Mouse (Mus musculus) brain, embryonic 14.5 days (tissue): ENCODE results near the gene Tnpo2.

Source experiments
- CTCF ChIP-seq: fragments of 200-500 bp; IDR thresholded peaks from 2 replicates; pipeline ENCODE4 v1.5.1; 2012; ENCODE audit warnings: inconsistent platforms, mild to moderate bottlenecking, moderate library complexity, borderline replicate concordance; ENCODE audit not compliant: insufficient read depth, insufficient read length; ENCODE audit errors: extremely low read depth
- POLR2A ChIP-seq: fragments of 200-500 bp; IDR thresholded peaks from 2 replicates; pipeline ENCODE4 v1.6.1; 2012; ENCODE audit warnings: mild to moderate bottlenecking, inconsistent platforms, borderline replicate concordance; ENCODE audit not compliant: poor library complexity, insufficient read depth, insufficient read length, severe bottlenecking; ENCODE audit errors: extremely low read depth

GRCm38 (mm10) chr8:85065213-85065612, 28.5 kb downstream of the Tnpo2 start:
- TF ChIP-seq CTCF (no peak), POLR2A (no peak)
